Mouse (Mus musculus): Measurements from ENCODE around the gene Sass6.
"Not testable (repeated sequence)": the region's sequence is repeated elsewhere in the genome, so short reads cannot be mapped to it uniquely, and the experiment has no call there.

Sass6 gene

GRCm38 (mm10) chr3:116594728-116595602, at the start of gene Sass6:
Gene Sass6 (plus strand): TSS chr3:116594982.
- DNase-seq = peak; percentile 96 to 99

DNA sequence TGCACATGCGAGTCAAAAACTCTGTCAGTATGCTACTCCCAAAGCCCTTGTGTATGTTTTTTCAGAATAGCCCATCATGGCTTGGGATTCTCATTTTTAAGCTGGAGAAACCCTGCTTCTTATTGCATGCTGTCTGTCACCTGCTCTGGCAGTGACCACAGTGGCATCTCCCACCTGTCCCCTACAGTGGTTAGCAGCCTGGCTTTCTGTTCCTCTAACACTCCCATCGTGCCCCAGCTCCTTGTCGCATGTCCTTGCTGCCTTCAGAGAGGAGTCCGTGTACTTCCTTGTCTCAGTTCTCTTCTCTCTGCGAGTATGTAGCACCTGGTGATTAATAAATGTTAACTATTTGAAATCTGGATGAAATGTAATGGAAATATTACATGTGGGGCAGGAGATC, 47.4 kb upstream of the Sass6 start:
- no peak for DNase-seq

DNA sequence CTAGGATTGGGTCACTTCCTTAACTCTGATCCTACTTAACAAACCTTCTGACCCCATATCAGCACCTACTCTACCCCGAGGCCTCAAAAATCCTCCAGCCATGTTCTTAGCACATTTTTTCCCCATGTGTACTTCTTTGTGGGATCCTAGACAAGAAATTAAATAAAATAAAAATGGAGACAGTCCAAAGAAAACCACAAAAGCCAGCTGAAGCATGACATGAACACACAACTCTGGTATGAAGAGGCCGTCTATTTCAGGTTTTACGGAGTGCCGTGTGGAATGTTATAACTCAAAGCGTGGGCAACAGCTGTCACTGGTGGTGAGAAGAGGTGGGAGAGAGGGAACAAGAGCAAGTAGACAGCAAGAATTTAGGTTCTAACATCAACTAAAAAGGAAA, 43.4 kb upstream of the Sass6 start:
- no peak for DNase-seq

DNA sequence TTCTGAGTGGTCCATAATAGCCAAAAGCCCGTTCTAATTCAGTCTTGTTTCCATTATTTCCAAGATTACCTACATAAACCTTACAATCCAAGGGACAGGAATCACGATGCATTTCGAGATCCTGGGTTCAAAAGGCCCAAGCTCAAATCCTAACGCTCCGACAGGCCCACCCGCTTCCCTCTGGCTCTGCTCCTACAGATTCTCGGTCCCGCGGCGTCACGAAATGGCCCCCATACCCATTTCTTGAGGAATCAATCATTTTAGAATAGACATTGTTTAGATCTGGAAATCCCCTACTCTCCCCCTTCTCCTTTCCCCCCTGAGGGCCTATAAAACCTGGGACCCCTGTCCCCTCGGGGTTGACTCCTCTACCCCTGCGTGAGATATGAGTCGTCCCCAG, 33.5 kb upstream of the Sass6 start:
- not testable (repeated sequence) for DNase-seq

DNA sequence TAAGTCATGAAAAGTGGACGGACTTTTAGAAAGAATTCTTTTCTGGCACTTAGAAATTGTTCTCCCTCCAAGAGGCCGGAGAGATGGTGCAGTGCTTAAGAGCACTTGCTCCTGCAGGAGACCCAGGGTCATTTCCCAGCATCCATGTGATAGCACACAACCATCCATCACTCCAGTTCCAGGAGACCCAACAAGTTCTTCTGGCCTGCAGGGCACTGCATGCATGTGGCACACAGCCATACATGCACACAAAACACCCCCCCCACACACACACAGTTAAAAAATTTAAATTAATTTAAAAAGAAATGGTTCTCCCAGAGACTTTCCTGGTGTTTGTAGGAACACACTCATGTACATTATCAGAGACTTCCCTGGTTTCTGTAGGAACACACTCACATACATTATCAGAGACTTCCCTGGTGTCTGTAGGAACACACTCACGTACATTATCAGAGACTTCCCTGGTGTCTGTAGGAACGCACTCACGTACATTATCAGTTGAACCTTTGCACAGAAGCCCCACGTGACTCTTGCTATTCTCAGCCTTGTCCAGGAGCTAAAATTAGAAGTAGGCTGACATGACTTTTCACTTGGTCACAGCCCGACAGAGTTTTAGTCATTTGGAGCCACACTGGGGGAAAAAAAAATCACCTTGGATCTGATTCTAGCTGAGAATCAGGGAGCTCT, 32.2 kb upstream of the Sass6 start, which contains the start of gene Lrrc39:
TSS of gene Lrrc39 (plus strand) at position 566 of the 687 bp plus-strand sequence.
- DNase-seq = no peak

DNA sequence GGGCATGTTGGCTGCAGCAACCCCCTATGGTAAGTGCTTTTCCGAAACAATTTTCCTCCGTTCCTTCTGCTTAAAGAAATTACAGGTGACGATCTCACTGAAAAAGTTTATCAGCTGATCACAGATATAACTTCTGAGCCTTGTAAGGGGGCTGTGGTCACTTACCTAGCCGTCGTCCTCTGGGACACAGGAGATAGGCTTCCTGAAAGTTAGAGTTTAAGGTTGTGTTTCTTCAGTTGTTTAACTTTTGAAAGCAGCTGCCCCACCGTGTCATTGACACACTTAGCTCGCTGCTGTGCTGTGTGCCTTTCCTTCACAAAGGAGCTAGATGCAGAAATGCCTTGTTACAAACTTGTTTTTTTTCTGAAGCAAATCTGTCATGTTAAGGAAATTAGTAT, 31.7 kb upstream of the Sass6 start:
- DNase-seq = no peak

DNA sequence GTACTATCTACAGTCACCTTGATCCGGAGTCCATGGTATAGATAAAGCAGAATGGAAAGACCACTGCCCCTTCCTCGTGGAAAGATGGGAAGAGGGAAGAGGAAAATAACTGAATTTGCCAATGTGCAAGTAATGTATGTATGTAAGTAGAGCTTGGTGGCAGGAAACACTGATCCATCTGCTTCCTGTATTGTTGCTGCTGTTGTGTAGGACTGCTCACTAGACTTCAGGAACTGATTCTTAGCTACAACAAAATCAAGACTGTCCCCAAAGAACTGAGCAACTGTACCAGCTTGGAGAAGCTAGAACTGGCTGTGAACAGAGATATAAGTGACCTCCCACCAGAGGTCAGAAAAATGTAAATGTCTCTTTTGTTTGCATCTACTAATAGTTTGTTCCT, 24.2 kb upstream of the Sass6 start:
- no peak for DNase-seq

DNA sequence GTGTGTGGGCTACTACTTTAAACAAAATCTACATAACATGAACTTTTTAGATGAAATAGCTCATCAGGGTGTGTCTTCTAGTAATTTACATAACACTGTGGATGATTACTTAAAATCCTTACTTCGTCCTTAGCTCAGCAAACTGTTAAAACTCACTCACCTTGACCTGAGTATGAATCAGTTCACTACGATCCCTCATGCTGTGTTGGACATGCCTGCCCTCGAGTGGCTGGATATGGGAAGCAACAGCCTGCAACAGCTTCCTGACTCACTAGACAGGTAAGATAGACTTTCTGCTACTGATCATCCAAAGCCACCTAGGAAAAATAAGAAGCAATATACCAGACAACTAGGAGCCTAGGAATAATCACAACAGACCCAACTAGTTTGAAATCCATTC, 17.5 kb upstream of the Sass6 start:
- peak in 1 of 2 experiments; percentile 11 for DNase-seq

- no peak for DNase-seq
Observed at GRCm38 (mm10) chr3:116582201-116582600, 12.6 kb upstream of the Sass6 start.

DNA sequence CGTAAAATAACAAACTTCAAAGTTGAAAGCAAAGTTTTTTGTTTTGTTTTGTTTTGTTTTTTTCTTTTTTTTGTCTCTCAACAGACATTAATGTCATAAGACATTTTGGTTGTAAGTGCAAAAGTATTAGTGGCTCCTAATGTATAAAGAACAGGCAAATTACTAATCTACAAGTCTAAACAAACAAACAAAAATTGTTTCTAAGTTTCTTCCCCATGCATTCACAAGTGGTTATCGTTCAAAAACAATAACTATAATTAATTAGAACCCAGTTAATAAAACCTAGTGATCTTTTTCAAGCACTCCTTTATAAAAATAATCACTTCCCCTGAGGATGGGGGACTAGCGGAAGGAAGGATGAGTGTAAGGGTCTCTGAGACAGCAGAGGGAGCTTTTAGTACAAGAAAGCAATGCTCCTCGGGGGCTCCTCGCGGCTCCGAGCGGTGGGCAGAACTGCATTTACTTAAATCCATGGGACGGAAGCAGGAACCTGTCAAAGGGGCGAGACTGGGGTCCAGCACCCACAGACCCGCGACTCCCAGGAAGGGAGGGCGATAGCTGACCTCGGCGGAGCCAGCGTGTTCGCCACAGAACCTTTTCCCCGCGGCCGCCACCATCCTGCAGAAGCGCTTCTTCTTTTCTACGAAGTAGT, 580 bp upstream of the Sass6 start:
- DNase-seq = no peak

DNA sequence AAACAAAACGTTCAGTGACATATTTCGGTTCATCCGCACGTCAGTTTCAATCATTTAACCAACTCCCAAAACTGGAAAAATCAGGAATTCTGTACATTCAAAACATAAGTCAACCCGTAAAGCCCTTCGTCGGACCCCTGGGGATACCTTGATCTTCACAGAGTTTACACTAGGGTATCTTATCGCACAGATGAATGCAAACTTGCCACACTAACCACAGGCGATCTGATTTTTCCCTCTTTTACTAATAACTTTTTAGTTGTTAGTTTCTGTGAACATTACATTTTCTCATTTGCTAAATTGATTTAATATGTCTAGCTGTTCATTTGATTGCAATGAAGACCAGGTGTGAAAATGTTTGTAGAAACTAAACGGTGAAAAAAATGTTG, 815 bp downstream of the Sass6 start:
- no peak for DNase-seq

- DNase-seq = no peak
Observed at GRCm38 (mm10) chr3:116599705-116600104, 4.9 kb downstream of the Sass6 start.

DNA sequence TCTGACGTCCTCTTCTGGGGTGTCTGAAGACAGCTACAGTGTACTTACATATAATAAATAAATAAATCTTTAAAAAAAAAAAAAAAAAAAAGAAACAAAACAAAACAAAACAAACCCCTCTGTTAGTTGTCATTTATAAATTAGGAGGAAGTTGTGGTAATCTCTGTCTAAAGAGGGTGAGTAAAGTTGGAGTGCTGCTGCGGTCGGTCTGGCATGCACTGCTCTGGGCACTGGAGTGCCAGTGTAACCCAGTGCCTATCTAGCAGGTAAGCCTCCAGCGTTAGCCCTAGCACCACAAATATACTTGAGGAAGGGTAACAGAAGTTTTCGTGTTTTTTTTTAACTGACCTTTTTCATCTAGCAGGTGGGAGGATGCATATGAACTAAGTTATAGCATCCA, 6.2 kb downstream of the Sass6 start:
- no peak for DNase-seq

GRCm38 (mm10) chr3:116601781-116602180, 7.0 kb downstream of the Sass6 start:
- no peak for DNase-seq

GRCm38 (mm10) chr3:116604570-116604969, 9.8 kb downstream of the Sass6 start:
- no peak for DNase-seq

GRCm38 (mm10) chr3:116614295-116614892, 19.6 kb downstream of the Sass6 start, which contains the start of gene Trmt13:
Gene Trmt13 (minus strand): TSS chr3:116614587.
- DNase-seq = no peak

DNA sequence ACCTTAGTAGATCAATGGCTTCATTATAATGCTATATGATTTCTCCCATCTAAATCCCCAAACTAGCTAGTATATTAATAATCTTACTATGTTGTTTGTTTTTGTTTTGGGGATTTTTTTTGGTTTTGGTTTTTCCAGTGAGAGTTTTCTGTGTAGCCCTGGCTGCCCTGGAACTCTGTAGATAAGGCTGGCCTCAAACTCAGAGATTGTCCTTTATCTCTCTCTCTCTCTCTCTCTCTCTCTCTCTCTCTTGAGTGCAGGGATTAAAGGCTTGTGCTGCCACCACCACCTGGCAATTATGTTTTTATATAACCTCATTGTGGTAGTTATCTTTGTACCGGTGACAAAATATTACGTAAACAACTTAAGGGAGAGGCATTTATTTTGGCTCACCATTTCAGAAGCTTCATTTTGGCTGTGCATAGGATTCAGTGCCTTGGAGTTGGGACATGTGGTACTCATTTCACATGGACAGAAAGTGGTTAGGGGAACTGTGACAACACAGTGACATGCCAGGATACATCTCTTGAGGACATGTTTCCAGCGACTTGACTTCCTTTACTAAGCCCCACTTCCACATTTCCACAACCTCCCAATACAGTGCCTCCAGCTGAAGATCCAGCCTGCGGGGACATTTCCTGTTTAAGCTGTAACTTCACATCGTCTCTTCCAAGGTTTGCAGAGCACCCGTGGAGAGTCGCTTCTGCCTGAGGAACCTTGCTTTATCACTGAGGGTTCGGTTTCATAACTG, 20.7 kb downstream of the Sass6 start:
- no peak for DNase-seq

- no peak for DNase-seq
Observed at GRCm38 (mm10) chr3:116618855-116619254, 24.1 kb downstream of the Sass6 start.

DNA sequence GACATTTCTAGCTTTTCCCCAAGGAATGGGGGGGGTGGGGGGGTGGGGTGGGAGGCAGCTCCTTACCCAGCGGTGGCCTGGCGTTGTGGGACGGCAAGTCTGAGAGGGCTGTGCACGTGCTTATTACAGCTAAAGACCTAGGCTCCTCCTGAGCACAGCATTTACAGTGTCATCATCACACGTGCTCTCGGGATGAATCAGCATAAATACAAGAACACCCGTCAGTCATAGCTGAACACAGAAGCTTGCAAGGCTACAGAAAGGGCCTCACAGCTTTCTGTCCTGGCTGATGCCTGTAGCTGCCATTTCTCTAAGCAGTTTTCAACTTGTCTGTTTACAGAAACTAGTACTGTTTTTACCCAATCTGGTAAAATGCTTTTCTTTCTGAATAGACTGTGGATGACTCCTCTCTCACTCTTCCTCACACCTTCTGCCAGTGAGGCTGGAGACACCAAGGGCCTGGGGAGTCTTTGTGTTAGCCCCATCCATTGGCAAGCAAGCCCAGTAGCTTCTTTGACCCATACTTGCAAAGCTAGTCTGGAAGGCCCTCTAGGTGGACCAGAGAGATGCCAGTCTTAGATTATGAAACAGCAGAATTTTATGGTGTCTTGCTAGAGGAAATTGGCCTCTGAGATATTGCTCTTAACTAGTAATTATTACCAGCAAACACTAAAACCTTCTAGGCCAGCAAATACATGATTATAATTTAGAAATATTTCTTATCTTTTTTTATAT, 26.0 kb downstream of the Sass6 start:
- DNase-seq = no peak

- no peak for DNase-seq
Observed at GRCm38 (mm10) chr3:116622641-116623040, 27.9 kb downstream of the Sass6 start.

DNA sequence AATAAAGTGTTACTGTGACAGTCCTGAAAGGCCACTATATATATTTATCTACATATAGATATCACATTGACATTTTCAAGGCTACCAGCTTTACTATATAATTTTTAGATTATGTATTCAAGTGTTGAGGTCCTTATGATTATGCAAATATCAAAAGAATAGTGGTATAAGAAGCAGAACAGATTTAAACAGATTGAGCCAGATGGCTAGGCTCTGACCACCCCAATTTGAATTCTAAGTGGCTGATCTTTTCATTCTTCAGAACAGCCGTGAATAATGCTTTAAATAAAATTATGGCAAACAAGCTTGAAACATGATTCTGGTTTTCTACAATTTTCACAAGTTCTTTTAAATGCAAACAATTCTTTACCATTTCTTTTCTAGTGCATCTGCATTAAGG, 36.7 kb downstream of the Sass6 start:
- no peak for DNase-seq

DNA sequence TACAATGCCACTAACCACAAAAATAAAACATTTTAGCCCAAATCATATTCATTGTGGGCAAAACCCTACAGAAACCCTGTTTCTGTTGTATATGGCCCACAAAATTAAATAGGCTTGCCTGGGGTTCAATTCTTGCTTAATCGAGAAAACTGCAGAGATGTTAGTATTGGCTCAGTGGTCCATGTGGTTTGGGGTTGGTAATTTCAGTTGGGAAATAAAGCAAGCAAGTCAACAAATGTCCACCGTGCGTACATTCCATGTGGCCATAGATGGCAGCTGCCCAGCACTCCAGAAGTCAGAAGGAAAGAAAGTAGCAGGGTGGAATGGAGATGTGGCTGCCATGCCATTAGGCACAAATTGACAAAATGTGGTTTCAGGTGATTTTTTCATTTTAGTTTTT, 38.2 kb downstream of the Sass6 start:
- no peak for DNase-seq
